Mouse (Mus musculus): Measurements from ENCODE around the gene Rab44. TPM values are rescaled to one million over a fixed set of nuclear protein-coding genes. Genes with fewer than 3 reads are reported as not detected.

The Rab44 gene
- polyA plus RNA-seq, 1 experiment: 0.16 TPM

DNA sequence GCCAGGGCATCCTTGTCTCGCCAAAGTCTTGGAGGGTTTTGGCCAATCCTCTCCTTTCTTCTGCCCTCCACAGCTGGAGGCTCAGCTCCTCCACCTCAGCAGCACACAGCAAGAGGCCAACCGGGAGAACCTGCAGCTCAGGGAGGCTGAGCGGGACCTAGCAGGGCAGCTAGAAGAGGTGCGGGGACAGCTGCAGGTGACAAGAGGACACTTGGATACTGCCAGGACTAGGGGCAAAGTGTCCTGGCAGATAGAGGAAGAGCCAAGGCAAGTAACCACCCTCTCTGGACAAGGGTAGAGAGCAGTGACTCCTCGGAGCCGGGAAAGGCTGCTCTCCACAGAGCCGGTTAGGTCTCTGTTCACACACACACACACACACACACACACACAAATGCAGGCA lies 24.0 kb downstream of the Rab44 start:
- no peaks in the 10 kb centered on the region for H3K9me3 ChIP-seq (ENCODE audit: control insufficient read depth, low read length)
- H3K4me3 ChIP-seq (replicated peaks): no peak overlapping the region
- no peaks in the 10 kb centered on the region for H3K27me3 ChIP-seq (ENCODE audit: control insufficient read depth)
- TF ChIP-seq GATA1 (IDR thresholded peaks at IDR 0.05; ENCODE audit: low read length): no peak
- no peak for TF ChIP-seq TAL1 (IDR thresholded peaks at IDR 0.05; ENCODE audit: low read length)
- no peaks in the 10 kb centered on the region for H3K36me3 ChIP-seq (ENCODE audit: control insufficient read depth)
- H3K4me1 ChIP-seq (ENCODE audit: control insufficient read depth): peaks cover 6% of the 10 kb centered on the region

DNA sequence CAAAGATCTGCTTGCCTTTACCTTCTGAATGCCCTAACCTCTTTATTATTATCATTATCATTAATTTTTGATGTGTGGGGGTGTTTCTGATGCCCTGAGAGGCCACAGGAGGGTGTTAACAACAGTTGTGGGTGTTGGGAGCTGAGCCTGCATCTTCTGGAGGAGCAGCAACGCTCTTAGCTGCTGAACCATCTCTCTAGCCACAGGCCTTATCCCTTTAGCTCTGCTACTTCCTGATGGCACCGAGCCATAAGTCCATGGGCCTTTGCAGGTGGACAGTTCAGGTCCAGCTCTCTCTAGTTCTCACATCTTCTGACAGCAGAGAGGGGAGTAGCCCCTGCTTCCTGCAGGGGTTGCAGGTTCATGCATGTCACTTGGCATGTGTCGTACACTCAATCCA lies 27.6 kb downstream of the Rab44 start:
- no peaks in the 10 kb centered on the region for H3K27me3 ChIP-seq (ENCODE audit: control insufficient read depth)
- H3K4me1 ChIP-seq (ENCODE audit: control insufficient read depth): no peaks in the 10 kb centered on the region
- no peak overlapping the region for H3K4me3 ChIP-seq (replicated peaks)
- TF ChIP-seq TAL1 (IDR thresholded peaks at IDR 0.05; ENCODE audit: low read length) (no peak), GATA1 (IDR thresholded peaks at IDR 0.05; ENCODE audit: low read length) (no peak)
- H3K36me3 ChIP-seq (ENCODE audit: control insufficient read depth): no peaks in the 10 kb centered on the region
- no peaks in the 10 kb centered on the region; the same call in 1 of the 2 replicates for H3K9me3 ChIP-seq (ENCODE audit: control insufficient read depth, low read length)

DNA sequence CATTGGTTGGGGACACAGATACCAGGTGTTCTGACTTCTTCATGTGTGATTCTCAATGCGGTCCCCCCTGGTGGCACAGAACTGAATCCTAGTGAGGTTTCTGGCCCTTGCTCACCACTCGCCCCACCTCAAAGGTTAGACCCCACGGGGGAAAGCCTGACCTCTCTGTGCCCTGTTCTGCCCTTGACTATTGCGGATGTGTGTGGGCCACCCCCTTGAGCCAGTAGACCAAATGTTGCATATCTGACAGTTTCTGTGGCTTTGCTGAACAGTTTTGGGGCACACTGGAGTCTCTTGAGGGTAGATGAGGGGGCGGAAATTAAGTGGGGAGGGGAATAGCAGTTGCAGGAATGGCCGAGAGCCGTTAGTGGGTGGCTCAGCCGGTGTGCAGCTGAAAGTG lies 29.3 kb downstream of the Rab44 start:
- TF ChIP-seq GATA1 (IDR thresholded peaks at IDR 0.05; ENCODE audit: low read length) (no peak), TAL1 (IDR thresholded peaks at IDR 0.05; ENCODE audit: low read length) (no peak)
- Histone ChIP-seq H3K4me1 (ENCODE audit: control insufficient read depth) (no peaks in the 10 kb centered on the region), H3K36me3 (ENCODE audit: control insufficient read depth) (no peaks in the 10 kb centered on the region), H3K4me3 (replicated peaks) (no peak overlapping the region), H3K9me3 (ENCODE audit: control insufficient read depth, low read length) (no peaks in the 10 kb centered on the region; the same call in 1 of the 2 replicates), H3K27me3 (ENCODE audit: control insufficient read depth) (no peaks in the 10 kb centered on the region)

DNA sequence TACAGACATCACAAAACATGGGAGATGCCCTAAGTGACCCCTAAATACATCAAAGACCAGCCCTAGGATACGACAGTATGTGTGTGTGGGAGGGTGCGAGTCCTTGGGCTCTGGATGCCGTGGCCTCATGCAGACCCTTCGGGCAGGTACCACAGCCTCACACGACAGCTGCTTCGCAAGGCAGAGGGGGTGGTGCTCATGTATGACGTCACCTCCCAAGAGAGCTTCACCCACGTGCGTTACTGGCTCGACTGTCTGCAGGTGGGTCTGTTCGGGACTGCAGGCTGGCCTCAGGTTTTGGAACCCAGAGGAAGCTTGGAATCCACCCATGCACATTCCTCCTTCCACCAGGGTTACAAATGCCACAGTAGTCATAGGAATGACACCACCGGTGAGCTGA lies 31.2 kb downstream of the Rab44 start:
- Histone ChIP-seq H3K27me3 (ENCODE audit: control insufficient read depth) (no peaks in the 10 kb centered on the region), H3K4me3 (replicated peaks) (no peak overlapping the region), H3K4me1 (ENCODE audit: control insufficient read depth) (no peaks in the 10 kb centered on the region), H3K9me3 (ENCODE audit: control insufficient read depth, low read length) (no peaks in the 10 kb centered on the region; the same call in 1 of the 2 replicates), H3K36me3 (ENCODE audit: control insufficient read depth) (no peaks in the 10 kb centered on the region)
- no peak for TF ChIP-seq GATA1 (IDR thresholded peaks at IDR 0.05; ENCODE audit: low read length)
- TF ChIP-seq TAL1 (IDR thresholded peaks at IDR 0.05; ENCODE audit: low read length): no peak

DNA sequence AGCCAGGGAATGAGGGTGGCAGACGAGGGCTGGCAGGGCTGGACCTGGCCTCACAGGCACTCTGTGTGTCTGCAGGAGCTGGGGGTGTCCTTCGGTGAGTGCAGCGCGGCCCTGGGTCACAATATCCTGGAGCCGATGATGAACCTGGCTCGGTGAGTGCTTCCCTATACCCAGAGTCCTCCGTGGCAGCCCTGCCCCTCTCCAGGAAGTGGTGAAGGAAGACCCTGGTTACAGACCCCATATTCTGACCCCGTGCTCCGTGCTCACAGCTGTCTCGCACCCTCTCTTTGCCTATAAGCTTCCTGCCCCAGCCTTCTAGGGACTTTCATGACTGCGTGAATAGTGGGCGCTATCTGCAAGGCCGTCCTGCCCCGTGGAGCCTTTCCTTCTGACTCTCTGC lies 33.3 kb downstream of the Rab44 start:
- no peaks in the 10 kb centered on the region for H3K27me3 ChIP-seq (ENCODE audit: control insufficient read depth)
- no peaks in the 10 kb centered on the region for H3K4me1 ChIP-seq (ENCODE audit: control insufficient read depth)
- no peaks in the 10 kb centered on the region; the same call in 1 of the 2 replicates for H3K9me3 ChIP-seq (ENCODE audit: control insufficient read depth, low read length)
- H3K36me3 ChIP-seq (ENCODE audit: control insufficient read depth): no peaks in the 10 kb centered on the region
- no peak overlapping the region for H3K4me3 ChIP-seq (replicated peaks)
- TF ChIP-seq GATA1 (IDR thresholded peaks at IDR 0.05; ENCODE audit: low read length) (no peak), TAL1 (IDR thresholded peaks at IDR 0.05; ENCODE audit: low read length) (no peak)

DNA sequence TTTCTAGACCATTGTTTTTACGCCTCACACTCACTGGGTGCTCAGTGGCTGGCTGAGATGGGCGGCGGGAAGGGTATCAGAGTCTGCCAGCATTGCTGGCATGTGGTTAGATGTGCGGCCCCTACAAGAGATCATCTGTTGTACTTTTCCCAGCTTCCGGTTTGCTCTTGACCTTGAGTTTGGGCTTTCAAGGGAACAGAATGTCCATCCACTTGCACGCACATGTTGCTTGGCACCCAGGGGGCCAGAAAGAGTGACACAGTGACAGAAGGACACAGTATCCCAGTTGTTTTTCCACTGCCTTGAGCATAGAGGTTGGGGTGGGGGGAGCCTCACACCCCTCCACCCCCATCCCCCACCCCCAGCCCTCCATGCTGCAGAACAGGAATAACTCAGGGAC lies 33.8 kb downstream of the Rab44 start:
- Histone ChIP-seq H3K4me3 (replicated peaks) (no peak overlapping the region), H3K27me3 (ENCODE audit: control insufficient read depth) (no peaks in the 10 kb centered on the region), H3K36me3 (ENCODE audit: control insufficient read depth) (no peaks in the 10 kb centered on the region), H3K9me3 (ENCODE audit: control insufficient read depth, low read length) (no peaks in the 10 kb centered on the region; the same call in 1 of the 2 replicates), H3K4me1 (ENCODE audit: control insufficient read depth) (no peaks in the 10 kb centered on the region)
- TF ChIP-seq GATA1 (IDR thresholded peaks at IDR 0.05; ENCODE audit: low read length): no peak
- TF ChIP-seq TAL1 (IDR thresholded peaks at IDR 0.05; ENCODE audit: low read length): no peak

DNA sequence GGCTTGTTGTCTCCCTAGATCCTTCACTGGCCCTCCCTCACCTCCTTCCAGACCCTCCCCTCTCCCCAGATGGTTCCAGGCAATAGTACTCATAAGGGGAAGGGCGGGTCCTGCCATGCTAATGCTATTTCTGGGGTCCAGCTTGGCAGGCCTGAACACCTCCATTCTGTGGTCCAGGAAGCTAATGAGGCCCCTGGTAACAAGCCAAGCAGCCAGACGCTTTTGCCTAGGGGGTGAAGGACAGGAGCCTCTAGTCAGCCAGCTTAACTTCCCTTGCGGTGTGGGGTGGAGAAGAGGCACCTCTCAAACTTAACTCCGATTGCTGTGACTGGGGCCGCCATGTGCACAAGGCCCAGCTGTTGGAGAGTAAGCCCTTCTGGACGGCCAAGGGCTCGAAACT lies 35.8 kb downstream of the Rab44 start:
- no peak overlapping the region for H3K4me3 ChIP-seq (replicated peaks)
- TF ChIP-seq GATA1 (IDR thresholded peaks at IDR 0.05; ENCODE audit: low read length) (no peak), TAL1 (IDR thresholded peaks at IDR 0.05; ENCODE audit: low read length) (no peak)
- no peaks in the 10 kb centered on the region for H3K27me3 ChIP-seq (ENCODE audit: control insufficient read depth)
- no peaks in the 10 kb centered on the region for H3K36me3 ChIP-seq (ENCODE audit: control insufficient read depth)
- H3K4me1 ChIP-seq (ENCODE audit: control insufficient read depth): no peaks in the 10 kb centered on the region; the same call in 1 of the 2 replicates
- H3K9me3 ChIP-seq (ENCODE audit: control insufficient read depth, low read length): no peaks in the 10 kb centered on the region; the same call in 1 of the 2 replicates

DNA sequence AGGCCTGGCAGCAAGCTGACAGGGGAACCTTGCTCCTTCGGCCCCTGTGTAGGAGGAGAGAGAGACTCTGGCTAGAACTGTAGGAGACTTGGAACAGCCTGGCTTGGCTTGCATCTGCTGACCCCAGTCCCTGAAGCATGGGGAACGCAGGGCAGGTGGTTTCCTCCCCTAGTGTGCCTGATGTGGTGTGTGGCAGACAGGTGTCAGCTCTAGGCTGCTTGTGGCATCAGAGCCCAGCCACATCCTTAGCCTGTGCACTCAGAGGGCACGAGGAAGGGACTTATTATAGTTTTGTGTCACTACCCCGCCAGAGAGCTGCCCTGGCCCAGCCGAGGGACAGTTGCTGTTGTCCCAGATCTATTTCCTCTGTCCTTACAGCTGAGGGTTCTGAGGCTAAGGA lies 38.6 kb downstream of the Rab44 start:
- no peak for TF ChIP-seq GATA1 (IDR thresholded peaks at IDR 0.05; ENCODE audit: low read length)
- TF ChIP-seq TAL1 (IDR thresholded peaks at IDR 0.05; ENCODE audit: low read length): no peak
- Histone ChIP-seq H3K27me3 (ENCODE audit: control insufficient read depth) (no peaks in the 10 kb centered on the region), H3K36me3 (ENCODE audit: control insufficient read depth) (no peaks in the 10 kb centered on the region), H3K9me3 (ENCODE audit: control insufficient read depth, low read length) (no peaks in the 10 kb centered on the region), H3K4me3 (replicated peaks) (no peak overlapping the region), H3K4me1 (ENCODE audit: control insufficient read depth) (no peaks in the 10 kb centered on the region; the same call in 1 of the 2 replicates)

DNA sequence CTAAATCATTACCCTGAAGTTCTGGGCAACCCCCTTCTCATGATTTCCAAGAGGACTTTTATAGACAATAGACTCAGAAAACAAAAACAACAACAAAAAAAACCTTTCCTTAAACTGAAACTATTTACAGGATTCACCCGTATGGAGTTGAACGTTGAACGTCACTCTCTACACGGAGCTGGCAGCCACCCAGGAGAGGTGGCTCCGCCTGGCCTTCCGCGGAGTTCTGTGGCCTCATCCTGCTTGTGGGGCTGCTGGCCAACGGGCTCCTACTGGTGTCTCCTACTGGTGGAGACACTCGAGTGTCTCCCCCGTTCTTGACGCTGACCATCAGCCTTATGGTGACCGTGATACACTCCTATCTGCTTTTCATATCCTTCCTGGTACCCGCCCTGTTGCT lies 40.3 kb downstream of the Rab44 start:
- Histone ChIP-seq H3K4me3 (replicated peaks) (no peak overlapping the region), H3K4me1 (ENCODE audit: control insufficient read depth) (no peaks in the 10 kb centered on the region; the same call in 1 of the 2 replicates), H3K36me3 (ENCODE audit: control insufficient read depth) (no peaks in the 10 kb centered on the region), H3K27me3 (ENCODE audit: control insufficient read depth) (no peaks in the 10 kb centered on the region), H3K9me3 (ENCODE audit: control insufficient read depth, low read length) (no peaks in the 10 kb centered on the region)
- TF ChIP-seq GATA1 (IDR thresholded peaks at IDR 0.05; ENCODE audit: low read length) (no peak), TAL1 (IDR thresholded peaks at IDR 0.05; ENCODE audit: low read length) (no peak)
